Mouse (Mus musculus): ENCODE data around the gene Henmt1. TPM values are rescaled to one million over a fixed set of nuclear protein-coding genes. Genes with fewer than 3 reads are reported as not detected.

The Henmt1 gene
- polyA plus RNA-seq, 1 experiment from 2014 or later, result 0.15 TPM

DNA sequence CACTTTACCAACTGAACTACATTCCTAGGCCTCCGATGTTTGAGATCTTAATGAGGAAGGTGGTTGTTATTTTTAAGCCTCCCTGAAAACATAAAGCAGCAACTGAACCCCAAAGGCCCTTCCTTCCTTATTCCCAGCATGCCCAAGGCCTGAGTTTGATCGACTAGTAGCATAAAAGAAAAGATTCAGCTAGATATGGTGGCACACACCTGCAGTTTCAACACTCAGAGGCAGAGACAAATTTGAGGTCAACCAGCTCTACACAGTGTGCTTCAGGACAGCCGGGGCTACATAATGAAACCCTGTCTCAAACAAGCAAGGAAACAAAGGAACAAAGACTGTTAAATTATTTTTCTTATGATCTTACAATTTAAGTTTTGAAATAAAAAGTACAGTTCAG is 24.1 kb downstream of the Henmt1 start:
- H3K4me3 ChIP-seq (ENCODE audit: low read depth, low read length), result no peak overlapping the region
- H3K9ac ChIP-seq (ENCODE audit: low read length), result no peak overlapping the region
- no peaks in the 10 kb centered on the region for H3K9me3 ChIP-seq (ENCODE audit: control insufficient read depth, low read length)
- no peaks in the 10 kb centered on the region for H3K4me1 ChIP-seq (replicated peaks; ENCODE audit: control insufficient read depth, insufficient read depth)
- H3K27me3 ChIP-seq (ENCODE audit: control insufficient read depth, insufficient read depth, low read length), result no peaks in the 10 kb centered on the region
- TF ChIP-seq EP300 (optimal IDR thresholded peaks at IDR 0.05), result no peak
- no peak for TF ChIP-seq CTCF (IDR thresholded peaks at IDR 0.05; ENCODE audit: low read depth)
- no peak overlapping the region for H3K27ac ChIP-seq (replicated peaks)
- DNase-seq (ENCODE audit: low spot score) (no peak), ATAC-seq (ENCODE audit: low FRiP score, low TSS enrichment) (no peak)
- WGBS, result 70% methylated on average over 3 of the region's 3 CpGs
- H3K36me3 ChIP-seq (ENCODE audit: control insufficient read depth, insufficient read depth, low read length), result no peaks in the 10 kb centered on the region
- H3K4me2 ChIP-seq (replicated peaks; ENCODE audit: low read depth), result no peak overlapping the region

DNA sequence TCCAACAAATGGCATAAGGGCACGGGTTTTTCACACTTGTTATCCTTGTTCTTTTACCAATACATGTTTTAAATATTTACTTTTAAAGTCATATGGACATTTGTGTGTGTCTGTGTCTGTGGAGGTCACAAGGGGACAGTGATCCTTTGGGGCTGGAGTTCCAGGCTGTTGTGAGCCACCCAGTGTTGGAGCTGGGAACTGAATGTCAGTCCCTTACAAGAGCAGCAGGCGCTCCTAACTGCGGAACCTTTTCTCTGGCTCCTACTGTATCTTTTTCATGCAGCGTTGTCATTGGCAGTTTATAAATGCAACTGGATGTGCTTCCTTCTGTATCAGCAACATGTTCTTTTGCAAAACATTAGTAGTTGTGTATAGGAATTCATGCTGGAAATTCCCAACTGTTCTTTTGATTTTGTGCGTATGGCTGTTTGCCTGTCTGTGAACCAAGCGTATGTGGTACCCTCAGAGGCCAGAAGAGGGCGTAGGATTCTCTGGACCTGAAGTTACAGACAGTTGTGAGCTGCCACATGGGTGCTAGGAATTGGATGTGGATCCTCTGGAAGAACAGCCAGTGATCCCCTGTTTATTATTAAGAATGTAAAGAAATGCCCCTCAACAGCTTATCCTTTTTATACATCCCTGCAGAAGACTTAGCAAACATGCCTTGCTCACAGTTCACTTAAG is 24.8 kb downstream of the Henmt1 start:
- DNase-seq (ENCODE audit: low spot score), result peak; percentile 32

DNA sequence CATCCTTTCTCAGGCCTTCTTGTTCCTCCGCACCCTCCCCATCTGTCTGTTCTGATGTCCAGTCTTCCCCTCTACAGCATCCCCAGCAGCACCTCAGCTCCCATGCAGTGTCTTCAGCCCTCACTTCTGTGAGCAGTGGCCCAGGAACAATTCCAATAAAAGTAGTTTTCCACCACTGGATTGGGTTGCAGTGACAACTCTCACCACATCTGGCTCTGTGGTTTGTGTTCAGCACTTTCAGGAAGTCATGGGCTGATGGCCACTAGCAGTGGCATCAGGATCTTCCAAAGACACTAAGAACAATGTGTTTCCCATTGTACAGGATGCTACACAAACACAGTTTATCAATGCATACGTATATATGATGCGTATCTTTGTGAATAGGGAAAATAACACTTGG is 26.4 kb downstream of the Henmt1 start:
- H3K9ac ChIP-seq (ENCODE audit: low read length), result no peak overlapping the region
- no peaks in the 10 kb centered on the region for H3K4me1 ChIP-seq (replicated peaks; ENCODE audit: control insufficient read depth, insufficient read depth)
- H3K4me3 ChIP-seq (ENCODE audit: low read depth, low read length), result no peak overlapping the region
- H3K4me2 ChIP-seq (replicated peaks; ENCODE audit: low read depth), result no peak overlapping the region
- WGBS, result 95% methylated on average over 3 of the region's 3 CpGs
- TF ChIP-seq EP300 (optimal IDR thresholded peaks at IDR 0.05), result no peak
- no peaks in the 10 kb centered on the region for H3K27me3 ChIP-seq (ENCODE audit: control insufficient read depth, insufficient read depth, low read length)
- no peak overlapping the region for H3K27ac ChIP-seq (replicated peaks)
- no peaks in the 10 kb centered on the region for H3K9me3 ChIP-seq (ENCODE audit: control insufficient read depth, low read length)
- no peaks in the 10 kb centered on the region for H3K36me3 ChIP-seq (ENCODE audit: control insufficient read depth, insufficient read depth, low read length)
- DNase-seq (ENCODE audit: low spot score), result no peak
- ATAC-seq (ENCODE audit: low FRiP score, low TSS enrichment), result no peak

More for the DNA sequence above, 24.8 kb downstream of the Henmt1 start:
- no peaks in the 10 kb centered on the region for H3K36me3 ChIP-seq (ENCODE audit: control insufficient read depth, insufficient read depth, low read length)
- H3K4me1 ChIP-seq (replicated peaks; ENCODE audit: control insufficient read depth, insufficient read depth), result no peaks in the 10 kb centered on the region
- H3K4me3 ChIP-seq (ENCODE audit: low read depth, low read length), result no peak overlapping the region
- H3K27ac ChIP-seq (replicated peaks), result no peak overlapping the region
- H3K9me3 ChIP-seq (ENCODE audit: control insufficient read depth, low read length), result no peaks in the 10 kb centered on the region
- no peak for ATAC-seq (ENCODE audit: low FRiP score, low TSS enrichment)
- TF ChIP-seq EP300 (optimal IDR thresholded peaks at IDR 0.05), result no peak
- TF ChIP-seq CTCF (IDR thresholded peaks at IDR 0.05; ENCODE audit: low read depth), result peak; percentile 44
- H3K27me3 ChIP-seq (ENCODE audit: control insufficient read depth, insufficient read depth, low read length), result no peaks in the 10 kb centered on the region
- no peak overlapping the region for H3K4me2 ChIP-seq (replicated peaks; ENCODE audit: low read depth)
- H3K9ac ChIP-seq (ENCODE audit: low read length), result no peak overlapping the region
- 75% methylated on average over 7 of the region's 7 CpGs for WGBS

DNA sequence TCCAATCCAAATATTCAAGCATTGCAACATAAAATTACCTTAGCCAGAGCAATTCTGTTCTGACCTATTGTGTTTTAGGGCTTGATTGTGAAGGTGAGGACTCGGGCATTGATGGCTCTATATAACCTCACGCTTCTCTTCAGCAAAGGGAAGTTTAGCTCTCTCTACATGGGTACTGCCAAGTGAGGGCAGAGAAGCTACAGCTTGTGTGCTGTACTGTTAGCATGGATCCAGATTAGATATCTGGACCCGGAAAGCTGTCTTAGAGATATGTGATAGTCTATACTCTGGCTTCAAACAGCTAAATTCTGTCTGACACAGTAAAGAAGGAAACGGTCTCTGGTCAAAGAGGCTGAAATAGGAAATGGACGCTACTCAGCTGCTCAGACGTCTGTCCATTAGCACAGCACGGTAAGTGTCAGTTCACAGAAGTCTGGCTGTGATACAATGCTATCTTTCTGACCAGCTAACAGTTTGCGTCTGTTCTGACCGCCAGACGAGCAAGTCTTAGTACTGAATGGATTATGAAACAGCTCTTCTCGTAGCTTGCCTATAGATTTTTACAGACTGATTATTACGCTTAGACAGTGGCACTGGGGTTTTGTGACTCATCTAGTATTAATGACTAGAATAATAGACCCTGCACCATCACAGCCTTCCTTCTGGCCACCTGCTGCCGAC is 34.4 kb downstream of the Henmt1 start:
- WGBS, result 83% methylated on average over 13 of the region's 13 CpGs
- no peak for ATAC-seq (ENCODE audit: low FRiP score, low TSS enrichment)
- no peaks in the 10 kb centered on the region for H3K27me3 ChIP-seq (ENCODE audit: control insufficient read depth, insufficient read depth, low read length)
- no peak overlapping the region for H3K4me3 ChIP-seq (ENCODE audit: low read depth, low read length)
- no peak overlapping the region for H3K27ac ChIP-seq (replicated peaks)
- peaks cover 15% of the 10 kb centered on the region for H3K36me3 ChIP-seq (ENCODE audit: control insufficient read depth, insufficient read depth, low read length)
- no peaks in the 10 kb centered on the region for H3K4me1 ChIP-seq (replicated peaks; ENCODE audit: control insufficient read depth, insufficient read depth)
- DNase-seq (ENCODE audit: low spot score), result no peak
- H3K9me3 ChIP-seq (ENCODE audit: control insufficient read depth, low read length), result no peaks in the 10 kb centered on the region
- no peak for TF ChIP-seq EP300 (optimal IDR thresholded peaks at IDR 0.05)
- TF ChIP-seq CTCF (IDR thresholded peaks at IDR 0.05; ENCODE audit: low read depth), result no peak
- no peak overlapping the region for H3K9ac ChIP-seq (ENCODE audit: low read length)
- H3K4me2 ChIP-seq (replicated peaks; ENCODE audit: low read depth), result no peak overlapping the region

DNA sequence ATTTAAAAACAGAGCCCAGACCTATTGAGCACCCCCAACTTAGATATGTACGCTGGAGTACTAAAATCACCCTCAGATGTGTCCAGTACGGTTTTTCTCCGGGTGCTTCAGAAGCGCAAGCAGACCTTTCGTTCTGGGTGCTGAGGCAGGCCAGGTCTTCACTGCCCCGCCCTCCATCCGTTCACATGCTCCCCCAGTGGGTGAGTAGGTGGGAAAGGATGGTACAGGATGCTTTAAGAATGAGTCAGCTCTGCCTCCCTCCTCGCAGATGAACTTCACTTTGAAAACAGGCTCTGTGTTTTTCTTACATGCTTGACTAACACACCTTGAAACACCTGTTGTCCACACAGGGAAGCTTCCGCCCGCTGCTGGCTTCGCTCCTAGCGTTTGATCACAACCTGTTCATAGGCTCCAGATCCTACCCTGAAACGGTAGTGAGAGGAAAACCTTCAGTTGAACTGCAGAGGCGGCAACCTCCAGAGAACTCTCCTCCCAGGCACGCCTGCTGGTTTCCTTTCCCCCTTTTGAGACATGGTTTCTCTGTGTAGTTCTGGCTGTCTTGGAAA is 35.3 kb downstream of the Henmt1 start:
- peaks cover 17% of the 10 kb centered on the region for H3K36me3 ChIP-seq (ENCODE audit: control insufficient read depth, insufficient read depth, low read length)
- ATAC-seq (ENCODE audit: low FRiP score, low TSS enrichment), result no peak
- H3K27me3 ChIP-seq (ENCODE audit: control insufficient read depth, insufficient read depth, low read length), result no peaks in the 10 kb centered on the region
- no peak overlapping the region for H3K27ac ChIP-seq (replicated peaks)
- DNase-seq (ENCODE audit: low spot score), result no peak
- no peaks in the 10 kb centered on the region for H3K4me1 ChIP-seq (replicated peaks; ENCODE audit: control insufficient read depth, insufficient read depth)
- H3K4me3 ChIP-seq (ENCODE audit: low read depth, low read length), result no peak overlapping the region
- H3K9ac ChIP-seq (ENCODE audit: low read length), result no peak overlapping the region
- TF ChIP-seq EP300 (optimal IDR thresholded peaks at IDR 0.05) (no peak), CTCF (IDR thresholded peaks at IDR 0.05; ENCODE audit: low read depth) (no peak)
- H3K9me3 ChIP-seq (ENCODE audit: control insufficient read depth, low read length), result no peaks in the 10 kb centered on the region
- H3K4me2 ChIP-seq (replicated peaks; ENCODE audit: low read depth), result no peak overlapping the region
- 77% methylated on average over 15 of the region's 15 CpGs for WGBS
